Mouse (Mus musculus): ENCODE measurements around the gene C2cd5.
"Not testable (repeated sequence)": the region's sequence is repeated elsewhere in the genome, so short reads cannot be mapped to it uniquely, and the experiment has no call there.

The C2cd5 gene

GRCm38 (mm10) chr6:142985561-142986238, 114.2 kb downstream of the C2cd5 start:
- not testable (repeated sequence) for DNase-seq (ENCODE audit: low read depth, low spot score)

- peak; percentile 68 for DNase-seq (ENCODE audit: low read depth, low spot score)
Measured at GRCm38 (mm10) chr6:142979665-142980660, 120.0 kb downstream of the C2cd5 start.

- DNase-seq (ENCODE audit: low read depth, low spot score): no peak
Measured at GRCm38 (mm10) chr6:142977221-142977620, 122.7 kb downstream of the C2cd5 start.

GRCm38 (mm10) chr6:142973289-142973688, 126.7 kb downstream of the C2cd5 start:
- no peak for DNase-seq (ENCODE audit: low read depth, low spot score)

GRCm38 (mm10) chr6:142972205-142972604, 127.7 kb downstream of the C2cd5 start:
- DNase-seq (ENCODE audit: low read depth, low spot score): no peak

GRCm38 (mm10) chr6:142967407-142967806, 132.5 kb downstream of the C2cd5 start:
- no peak for DNase-seq (ENCODE audit: low read depth, low spot score)

- DNase-seq (ENCODE audit: low read depth, low spot score): peak; percentile 79
Measured at GRCm38 (mm10) chr6:142964531-142965385, 135.2 kb downstream of the C2cd5 start.

GRCm38 (mm10) chr6:142964076-142964530, 135.8 kb downstream of the C2cd5 start, which contains the start of gene St8sia1:
St8sia1 (minus strand) TSS chr6:142964452.
- peak; percentile 66 for DNase-seq (ENCODE audit: low read depth, low spot score)

GRCm38 (mm10) chr6:142963480-142964075, 136.4 kb downstream of the C2cd5 start:
- no peak for DNase-seq (ENCODE audit: low read depth, low spot score)

- no peak for DNase-seq (ENCODE audit: low read depth, low spot score)
Measured at GRCm38 (mm10) chr6:142962881-142963280, 137.1 kb downstream of the C2cd5 start.

- no peak for DNase-seq (ENCODE audit: low read depth, low spot score)
Measured at GRCm38 (mm10) chr6:142962476-142962875, 137.5 kb downstream of the C2cd5 start.

- DNase-seq (ENCODE audit: low read depth, low spot score): no peak
Measured at GRCm38 (mm10) chr6:142961721-142962455, 138.1 kb downstream of the C2cd5 start.

All from retina, adult 2 months (tissue).